Mouse (Mus musculus): ENCODE measurements around the gene Rrnad1. TPM values are rescaled to one million over a fixed set of nuclear protein-coding genes. Genes with fewer than 3 reads are reported as not detected.

Rrnad1 gene
- 39.7 and 44.0 TPM in 2 replicates for polyA plus RNA-seq (2012; rRNA removed)

DNA sequence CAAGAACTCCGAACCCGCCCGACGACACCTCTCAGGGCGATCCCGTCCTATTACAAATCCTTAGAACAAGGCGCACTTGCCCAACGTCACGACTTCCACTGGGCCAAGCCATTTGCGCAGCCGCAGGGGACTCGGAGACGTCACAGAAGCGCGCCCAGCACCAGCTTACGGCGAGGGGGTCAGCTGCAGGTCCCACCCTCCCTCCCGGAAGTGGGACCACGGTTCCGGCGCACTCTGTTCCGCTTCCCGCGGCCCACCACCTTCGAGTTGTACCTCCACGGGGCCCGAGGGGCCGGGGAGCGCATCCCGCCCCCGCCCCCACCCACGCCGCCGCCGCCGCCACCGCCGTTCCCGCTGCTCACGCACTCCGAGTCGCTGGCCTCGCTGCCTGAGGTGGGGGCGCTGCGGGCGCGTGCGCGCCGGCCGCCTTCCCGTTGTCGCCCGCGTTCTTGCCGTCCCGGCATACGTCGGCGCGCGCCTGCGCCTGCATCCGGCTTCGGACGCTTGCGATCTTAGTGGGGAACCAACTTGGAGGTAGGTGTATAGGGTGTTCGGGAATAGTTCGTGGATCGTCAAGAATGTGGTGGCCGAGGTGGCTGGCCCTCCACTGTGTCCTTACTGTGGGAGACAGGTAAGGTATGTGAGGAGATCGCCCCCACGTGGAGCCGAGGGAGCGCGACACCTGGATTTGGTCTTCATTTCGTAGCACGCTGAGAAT lies at the start of gene Rrnad1, which contains the start of gene Isg20l2:
Gene Rrnad1 (minus strand): TSS at position 640 of the 718 bp plus-strand sequence.
Gene Isg20l2 (plus strand): TSS at position 237 of the 718 bp plus-strand sequence.

GRCm38 (mm10) chr3:87970939-87971488 lies 40.5 kb upstream of the Rrnad1 start, which contains the start of gene Nes:
Nes (plus strand) TSS chr3:87971078.

DNA sequence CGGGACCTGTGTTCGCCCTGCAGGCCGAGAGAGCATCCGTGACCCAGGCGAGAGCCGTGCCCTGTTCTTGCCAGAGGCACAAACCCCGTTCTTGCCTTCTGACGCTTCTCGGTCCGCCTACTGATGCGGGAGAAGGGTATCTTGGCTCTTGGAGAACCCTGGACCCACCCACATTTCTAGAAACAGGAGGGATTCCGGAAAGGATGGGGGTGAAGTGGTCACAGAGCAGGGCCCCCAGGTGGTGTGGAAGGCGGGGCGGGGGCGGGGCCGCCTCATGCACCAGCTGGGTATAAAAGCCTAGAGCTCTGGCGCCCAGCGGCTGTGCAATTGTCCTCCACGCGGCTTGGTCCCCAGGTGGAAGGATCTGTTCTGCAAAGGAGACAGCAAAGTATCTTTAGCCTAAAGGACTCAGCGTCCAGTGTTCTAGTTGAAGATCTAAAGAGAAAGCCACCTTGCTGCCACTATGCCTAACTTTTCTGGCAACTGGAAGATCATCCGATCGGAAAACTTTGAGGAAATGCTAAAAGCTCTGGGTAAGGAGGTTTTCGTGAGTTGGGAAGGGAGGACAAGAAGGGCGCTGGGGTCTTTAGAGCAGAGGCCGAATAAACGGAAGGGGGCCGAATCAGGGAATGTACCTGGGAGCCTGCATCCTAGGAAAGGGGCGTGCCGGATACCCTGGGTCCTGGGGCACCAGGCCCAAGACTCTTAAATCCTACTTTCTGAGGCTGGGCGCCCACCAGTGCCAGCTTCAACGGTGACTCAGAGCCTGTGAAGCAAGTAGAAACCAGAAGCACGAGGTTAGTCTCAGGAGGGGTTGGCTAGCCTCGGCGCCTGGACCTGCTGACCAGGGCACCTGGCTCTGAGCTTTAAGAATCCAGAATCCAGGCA lies 18.1 kb upstream of the Rrnad1 start, which contains the start of gene Crabp2:
Gene Crabp2 (plus strand): TSS at position 289 of the 888 bp plus-strand sequence.

GRCm38 (mm10) chr3:87919336-87920108 lies 11.0 kb downstream of the Rrnad1 start, which contains the start of gene Mrpl24:
Mrpl24 (plus strand) TSS chr3:87919506.

DNA sequence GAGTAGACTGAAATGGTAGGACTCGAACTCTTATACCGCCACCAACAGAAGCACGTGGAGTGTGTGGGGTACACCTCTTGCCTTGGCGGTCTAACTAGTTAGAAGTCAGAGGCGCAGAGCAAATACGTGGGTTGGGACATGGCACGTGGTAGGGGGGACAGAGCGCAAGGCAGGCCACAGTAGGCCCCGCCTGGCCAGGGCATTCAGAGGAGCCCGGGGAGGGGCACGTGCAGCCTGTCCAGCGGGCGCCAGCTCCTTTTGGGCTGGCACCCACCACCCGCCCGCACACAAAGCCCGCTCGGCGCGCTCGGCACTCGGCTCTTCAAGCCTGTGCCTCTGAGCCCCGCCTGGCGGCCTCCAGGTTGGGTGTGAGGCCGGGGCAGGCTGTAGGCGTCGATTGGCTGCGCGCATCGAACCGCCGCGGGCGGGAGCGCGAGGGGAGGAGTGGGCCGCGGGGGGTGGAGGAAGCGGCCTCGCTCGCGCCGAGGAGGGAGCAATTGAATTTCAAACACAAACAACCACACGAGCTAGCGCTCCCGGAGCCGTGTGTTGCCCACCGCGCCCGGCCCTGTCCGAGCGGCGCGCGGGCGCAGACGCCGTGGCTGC lies 24.5 kb downstream of the Rrnad1 start, which contains the start of gene Hdgf:
Gene Hdgf (plus strand): TSS at position 442 of the 606 bp plus-strand sequence.

GRCm38 (mm10) chr3:87885281-87886003 lies 45.1 kb downstream of the Rrnad1 start, which contains the start of gene Prcc:
Prcc (minus strand) TSS chr3:87885608.

Other genes with a start within 250 kb of the Rrnad1 start
- gene Lrrc71, start 182.1 kb downstream of the Rrnad1 start, polyA plus RNA-seq (2012; rRNA removed): 0.40 and 0.42 TPM in 2 replicates
- gene Ntrk1, start 135.6 kb downstream of the Rrnad1 start, polyA plus RNA-seq (2012; rRNA removed): 4.3 and 7.1 TPM in 2 replicates
- gene Insrr, start 133.8 kb downstream of the Rrnad1 start, polyA plus RNA-seq (2012; rRNA removed): 1.1 and 1.8 TPM in 2 replicates
- gene Pear1, start 106.4 kb downstream of the Rrnad1 start, polyA plus RNA-seq (2012; rRNA removed): 12.5 and 18.4 TPM in 2 replicates
- 0.02 TPM in 1 of 2 replicates, not detected in the other for gene Sh2d2a, start 84.0 kb downstream of the Rrnad1 start, polyA plus RNA-seq (2012; rRNA removed)
- 55.2 and 62.6 TPM in 2 replicates for gene Prcc, start 45.1 kb downstream of the Rrnad1 start, polyA plus RNA-seq (2012; rRNA removed)
- gene Hdgf, start 24.4 kb downstream of the Rrnad1 start, polyA plus RNA-seq (2012; rRNA removed): 241 and 830 TPM in 2 replicates
- gene Mrpl24, start 11.2 kb downstream of the Rrnad1 start, polyA plus RNA-seq (2012; rRNA removed): 127 and 138 TPM in 2 replicates
- 36.5 and 49.1 TPM in 2 replicates for gene Isg20l2, start 403 bp downstream of the Rrnad1 start, polyA plus RNA-seq (2012; rRNA removed)
- 308 and 462 TPM in 2 replicates for gene Crabp2, start 17.9 kb upstream of the Rrnad1 start, polyA plus RNA-seq (2012; rRNA removed)
- gene Nes, start 40.4 kb upstream of the Rrnad1 start, polyA plus RNA-seq (2012; rRNA removed): 85.7 and 264 TPM in 2 replicates
- gene Bcan, start 69.5 kb upstream of the Rrnad1 start, polyA plus RNA-seq (2012; rRNA removed): 0.38 and 0.47 TPM in 2 replicates
- gene Hapln2, start 96.9 kb upstream of the Rrnad1 start, polyA plus RNA-seq (2012; rRNA removed): 0.24 and 0.36 TPM in 2 replicates
- gene Gpatch4, start 112.4 kb upstream of the Rrnad1 start, polyA plus RNA-seq (2012; rRNA removed): 22.8 and 45.2 TPM in 2 replicates
- gene Naxe, start 127.8 kb upstream of the Rrnad1 start, polyA plus RNA-seq (2012; rRNA removed): 59.9 and 77.1 TPM in 2 replicates
- gene Ttc24, start 147.6 kb upstream of the Rrnad1 start, polyA plus RNA-seq (2012; rRNA removed): not detected in 2 replicates
- 23.1 and 28.6 TPM in 2 replicates for gene Iqgap3, start 151.3 kb upstream of the Rrnad1 start, polyA plus RNA-seq (2012; rRNA removed)
- gene Mef2d, start 211.7 kb upstream of the Rrnad1 start, polyA plus RNA-seq (2012; rRNA removed): 22.3 and 32.4 TPM in 2 replicates

All from central nervous system, embryonic 11.5 days (tissue).